Mouse (Mus musculus) neural tube, embryonic 11.5 days (tissue): ENCODE measurements around the gene Cdk19. TPM values are rescaled to one million over a fixed set of nuclear protein-coding genes. Genes with fewer than 3 reads are reported as not detected.
A peak's percentile ranks its signal among the peaks of the same experiment; 100 is the strongest.
"Not testable (repeated sequence)": the region's sequence is repeated elsewhere in the genome, so short reads cannot be mapped to it uniquely, and the experiment has no call there.

Source experiments
- ATAC-seq: fragments of 200-750 bp; cut with Nextera tagmentation; 2 replicates; pipeline ENCODE4 v1.8.0; 2017; ENCODE audit warnings: moderate number of reproducible peaks, mild to moderate bottlenecking, moderate TSS enrichment, moderate library complexity; ENCODE audit not compliant: insufficient read depth, low FRiP score, low TSS enrichment
- DNase-seq: peaks from one replicate; pipeline ENCODE4 v3.0.0-alpha.2; 2015; ENCODE audit warnings: low spot score
- H3K27ac ChIP-seq: fragments of 300-500 bp; sonication (generic); 2 replicates; pipeline ENCODE4 v1.5.1; 2014; ENCODE audit warnings: low read depth, mild to moderate bottlenecking, low read length
- H3K27me3 ChIP-seq: fragments of 300-500 bp; sonication (generic); 2 replicates; pipeline ENCODE4 v1.6.1; 2014; ENCODE audit warnings: mild to moderate bottlenecking, low read length, mixed read lengths; ENCODE audit not compliant: control insufficient read depth, insufficient read depth
- H3K36me3 ChIP-seq: fragments of 300-500 bp; sonication (generic); 2 replicates; pipeline ENCODE4 v1.6.1; 2014; ENCODE audit warnings: mild to moderate bottlenecking, low read length, moderate library complexity, mixed read lengths; ENCODE audit not compliant: control insufficient read depth, insufficient read depth
- H3K4me1 ChIP-seq: fragments of 300-500 bp; sonication (generic); 2 replicates; pipeline ENCODE4 v1.6.1; 2014; ENCODE audit warnings: low read length, mixed read lengths; ENCODE audit not compliant: control insufficient read depth, insufficient read depth
- H3K4me2 ChIP-seq: fragments of 300-500 bp; sonication (generic); 2 replicates; pipeline ENCODE4 v1.6.1; 2014; ENCODE audit warnings: low read depth, mild to moderate bottlenecking, moderate library complexity
- H3K4me3 ChIP-seq: fragments of 300-500 bp; sonication (generic); 2 replicates; pipeline ENCODE4 v1.5.1; 2014; ENCODE audit warnings: low read depth, low read length
- H3K9ac ChIP-seq: fragments of 300-500 bp; sonication (generic); 2 replicates; pipeline ENCODE4 v1.6.1; 2014; ENCODE audit warnings: mild to moderate bottlenecking, low read length
- H3K9me3 ChIP-seq: fragments of 300-500 bp; sonication (generic); 2 replicates; pipeline ENCODE4 v1.6.1; 2016; ENCODE audit warnings: low read length; ENCODE audit not compliant: control insufficient read depth
- WGBS: fragments of 180-500 bp; shearing (Covaris S2); extraction: QIAGEN DNeasy Blood & Tissue Kit; methylation state at CpG from one replicate; pipeline ENCODE4 v1.1.7; 2014; 5-methylcytosine and 5-hydroxymethylcytosine counted together
- polyA plus RNA-seq: library from polyadenylated mRNA; unstranded; fragments of >200 nt; fragmentation: Nextera tagmentation; extraction: Ambion mirVana; gene quantifications from 2 replicates; pipeline ENCODE4 v1.2.1, GENCODE M21; 2014

The Cdk19 gene
- polyA plus RNA-seq: 8.2 and 9.0 TPM in 2 replicates

DNA sequence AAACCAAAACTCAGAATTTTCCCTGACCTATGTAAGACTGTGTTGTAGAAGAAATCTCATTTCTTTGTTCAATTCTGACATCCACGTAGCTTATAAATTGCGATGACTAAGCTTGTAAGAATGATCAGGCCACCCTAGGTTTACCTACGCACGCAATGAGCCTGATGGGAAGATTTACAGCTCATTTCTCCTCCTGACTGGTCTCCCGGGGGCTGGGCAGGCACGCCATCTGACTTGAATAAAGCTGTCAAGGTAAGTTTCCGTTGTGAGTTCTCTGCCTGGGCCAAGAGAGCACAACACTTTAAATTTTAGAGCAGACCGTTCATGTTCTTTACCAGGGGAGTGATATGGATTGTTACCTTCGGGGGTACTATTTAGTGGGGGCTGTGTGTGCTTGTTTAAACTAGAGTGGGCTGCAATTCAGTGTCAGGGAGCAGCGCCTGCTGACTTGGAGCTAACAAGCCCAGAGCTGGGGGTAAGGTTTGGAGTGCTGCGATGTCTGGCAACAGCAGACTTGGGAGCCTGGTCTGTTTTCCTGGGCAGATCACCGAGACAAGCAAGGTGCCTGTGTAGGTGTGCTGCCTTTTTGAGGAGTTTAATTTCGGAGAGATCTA is at the start of gene Cdk19:
TSS of gene Cdk19 (plus strand) at position 214 of the 614 bp plus-strand sequence.
- no peak for ATAC-seq
- no peak within 1 kb of the TSS for H3K9ac ChIP-seq
- no peak within 1 kb of the TSS for H3K4me3 ChIP-seq
- H3K4me2 ChIP-seq: no peak within 1 kb of the TSS
- H3K36me3 ChIP-seq: no peaks in the 10 kb centered on the region
- H3K9me3 ChIP-seq: no peaks in the 10 kb centered on the region
- WGBS: 31% methylated on average over 13 of the region's 13 CpGs
- no peak within 1 kb of the TSS for H3K27ac ChIP-seq
- no peaks in the 10 kb centered on the region for H3K27me3 ChIP-seq
- H3K4me1 ChIP-seq: no peaks in the 10 kb centered on the region
- no peak for DNase-seq

DNA sequence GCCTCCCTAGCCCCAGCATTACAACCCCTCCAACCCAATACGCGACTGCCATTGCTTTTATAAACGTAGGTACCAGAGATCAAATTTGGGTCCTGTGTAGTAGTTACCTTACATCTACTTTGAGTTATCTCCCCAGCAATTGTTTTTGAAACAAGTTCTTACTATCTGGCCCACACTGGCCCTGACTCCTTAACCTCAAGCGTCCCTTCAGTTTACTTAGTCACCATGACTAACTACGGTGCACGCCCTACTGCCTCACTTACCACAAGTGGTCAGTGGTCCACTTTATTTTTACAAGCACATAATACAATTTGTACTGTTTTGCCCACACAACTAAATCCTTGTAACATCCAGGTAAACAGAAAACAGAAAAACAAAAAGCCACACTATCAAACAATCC is 46.7 kb upstream of the Cdk19 start:
- Histone ChIP-seq H3K27me3 (no peaks in the 10 kb centered on the region), H3K4me2 (no peak overlapping the region), H3K4me3 (no peak overlapping the region), H3K36me3 (no peaks in the 10 kb centered on the region), H3K9me3 (no peaks in the 10 kb centered on the region), H3K9ac (no peak overlapping the region), H3K4me1 (no peaks in the 10 kb centered on the region), H3K27ac (no peak overlapping the region)
- WGBS: 94% methylated on average over 6 of the region's 6 CpGs
- ATAC-seq (no peak), DNase-seq (no peak)

DNA sequence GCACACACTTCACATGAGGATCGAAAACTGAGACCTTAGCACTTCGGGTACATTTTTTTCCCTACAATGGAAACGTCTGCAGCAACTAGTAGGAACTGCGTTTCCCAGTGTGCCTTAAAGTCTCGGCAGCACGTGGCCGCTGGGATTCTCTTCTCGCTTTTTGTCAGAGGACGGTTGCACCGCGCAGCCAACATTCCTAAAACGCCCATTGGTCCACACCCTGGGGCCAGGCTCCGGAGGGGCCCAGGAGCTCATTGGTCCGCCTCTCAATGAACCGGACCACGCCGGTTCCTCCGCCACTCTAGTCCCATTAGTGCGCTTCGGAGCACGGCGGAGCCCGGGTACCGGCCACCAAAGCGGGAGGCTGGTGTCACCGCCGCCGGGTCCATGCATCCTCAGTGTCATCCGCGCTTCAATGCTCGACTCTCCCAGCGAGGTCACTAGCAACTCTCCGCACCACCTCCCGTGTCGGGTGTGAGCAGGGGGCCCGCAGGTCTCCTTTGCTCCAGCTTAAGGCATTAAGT is 38.7 kb upstream of the Cdk19 start:
- under 1% methylated on average over 36 of the region's 36 CpGs for WGBS
- Histone ChIP-seq H3K4me1 (peaks cover 8% of the 10 kb centered on the region; the same call in 1 of the 2 replicates), H3K9ac (peak overlapping the region; percentile 96), H3K4me2 (peak overlapping the region; percentile 50), H3K9me3 (no peaks in the 10 kb centered on the region), H3K27ac (peak overlapping the region; percentile 84), H3K27me3 (no peaks in the 10 kb centered on the region), H3K4me3 (peak overlapping the region; percentile 99), H3K36me3 (no peaks in the 10 kb centered on the region)
- ATAC-seq (peak; percentile 80), DNase-seq (peak; percentile 91)

- under 1% methylated on average over 55 of the region's 91 CpGs for WGBS
- H3K9me3 ChIP-seq, H3K27me3 ChIP-seq, H3K4me1 ChIP-seq, H3K36me3 ChIP-seq: not testable (repeated sequence)
- Histone ChIP-seq H3K27ac (peak overlapping the region; percentile 84), H3K4me2 (peak overlapping the region; percentile 50), H3K4me3 (peak overlapping the region; percentile 99), H3K9ac (peak overlapping the region; percentile 96)
- DNase-seq (peak; percentile 61), ATAC-seq (peak; percentile 31)
Measured at GRCm38 (mm10) chr10:40301181-40302075, 37.9 kb upstream of the Cdk19 start.

- under 1% methylated on average over 55 of the region's 55 CpGs for WGBS
- Histone ChIP-seq H3K27me3 (no peaks in the 10 kb centered on the region), H3K4me3 (peak within 1 kb of the TSS; percentile 99), H3K4me2 (peak within 1 kb of the TSS; percentile 64), H3K4me1 (peaks cover 8% of the 10 kb centered on the region; the same call in 1 of the 2 replicates), H3K9me3 (0 out of 2 replicates have a peak, but pooled peaks cover 2% of the 10 kb centered on the region), H3K27ac (peak within 1 kb of the TSS; percentile 98), H3K36me3 (no peaks in the 10 kb centered on the region), H3K9ac (peak within 1 kb of the TSS; percentile 96)
- ATAC-seq (peak; percentile 97), DNase-seq (peak; percentile 100)
Measured at GRCm38 (mm10) chr10:40302140-40302985, 37.0 kb upstream of the Cdk19 start, which contains the start of gene Amd1. Amd1 (minus strand) TSS chr10:40302186.

- Histone ChIP-seq H3K27me3 (no peaks in the 10 kb centered on the region), H3K4me3 (no peak overlapping the region), H3K4me2 (no peak overlapping the region), H3K9ac (no peak overlapping the region), H3K27ac (no peak overlapping the region), H3K9me3 (0 out of 2 replicates have a peak, but pooled peaks cover 2% of the 10 kb centered on the region), H3K4me1 (no peaks in the 10 kb centered on the region), H3K36me3 (no peaks in the 10 kb centered on the region)
- ATAC-seq (no peak), DNase-seq (no peak)
- 83% methylated on average over 1 of the region's 1 CpGs for WGBS
Measured at GRCm38 (mm10) chr10:40305989-40306388, 33.4 kb upstream of the Cdk19 start.

GRCm38 (mm10) chr10:40307826-40308583 is 31.4 kb upstream of the Cdk19 start:
- Histone ChIP-seq H3K9ac (no peak overlapping the region), H3K36me3 (no peaks in the 10 kb centered on the region), H3K27ac (no peak overlapping the region), H3K4me3 (no peak overlapping the region), H3K4me2 (no peak overlapping the region), H3K27me3 (no peaks in the 10 kb centered on the region), H3K9me3 (0 out of 2 replicates have a peak, but pooled peaks cover 2% of the 10 kb centered on the region), H3K4me1 (no peaks in the 10 kb centered on the region)
- 62% methylated on average over 4 of the region's 4 CpGs for WGBS
- DNase-seq: no peak
- no peak for ATAC-seq
